Mouse (Mus musculus): Measurements from ENCODE around the gene Arpc2.

DNA sequence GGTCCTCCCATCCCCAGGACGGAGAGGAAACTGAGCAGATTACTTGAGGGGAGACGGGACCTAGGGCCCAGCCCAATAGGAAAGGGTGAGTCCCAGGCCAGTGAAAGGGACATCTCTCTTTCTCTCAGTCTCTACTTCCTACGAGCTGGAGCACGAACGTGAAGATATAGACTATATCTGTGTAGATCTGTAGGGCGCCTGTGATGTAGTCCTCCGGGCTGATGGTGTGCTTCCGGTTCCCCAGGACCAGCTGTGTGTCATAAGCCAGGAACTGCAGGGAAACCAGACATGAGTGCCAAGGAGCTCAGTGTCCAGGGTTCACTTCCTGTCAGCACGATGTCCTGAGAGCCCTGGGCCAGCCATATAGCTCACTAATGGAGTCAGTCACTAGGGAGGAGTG lies 53.4 kb downstream of the Arpc2 start:
- TF ChIP-seq TAL1 (conservative IDR thresholded peaks at IDR 0.05; ENCODE audit: low read depth, low read length): no peak
- TF ChIP-seq CTCF (IDR thresholded peaks at IDR 0.05; ENCODE audit: low read depth, low read length): no peak
